In the genomic region with DNA sequence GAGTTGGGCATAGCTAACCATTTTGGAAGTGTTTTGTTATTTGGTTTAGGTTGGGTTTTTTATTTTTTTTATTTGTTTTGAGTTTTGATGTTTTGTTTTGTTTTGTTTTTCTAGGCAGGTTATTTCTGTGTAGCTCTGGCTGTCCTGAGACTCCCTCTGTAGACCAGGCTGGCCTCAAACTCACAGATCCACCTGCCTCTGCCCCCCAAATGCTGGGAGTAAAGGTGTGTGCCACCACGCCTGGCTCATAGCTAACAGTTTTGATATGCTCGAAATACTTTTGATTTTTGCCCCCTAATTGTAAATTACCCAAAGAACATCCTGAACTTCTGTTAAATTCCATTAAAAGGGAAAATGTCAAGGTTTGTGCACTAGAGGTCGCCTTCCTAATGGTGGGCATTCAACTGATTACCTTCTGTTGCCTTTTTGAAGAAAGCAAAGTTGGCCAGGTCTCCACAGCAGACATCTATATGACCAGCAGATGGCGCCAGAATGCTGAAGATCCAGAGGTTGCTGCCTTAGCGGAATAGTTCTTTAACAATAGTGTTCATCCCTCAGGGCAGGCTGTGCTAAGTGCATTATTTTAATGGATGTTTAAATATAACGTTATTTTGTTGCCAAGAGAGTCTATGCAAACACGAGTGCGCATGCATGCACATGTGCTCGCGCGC, we compare ENCODE assay signal across 8 mouse cellular contexts.
DNase-seq lines count a peak whose midpoint lies in the region; ATAC-seq and TF ChIP-seq lines count a peak whose summit lies in the region.

No protein-coding gene starts in this region.

- DNase-seq in B cell, adult 2 months, result peak; percentile 53 to 55
- peak; percentile 77 for DNase-seq in adrenal gland, postnatal 14 days
- peak; percentile 81 for DNase-seq in embryonic facial prominence, embryonic 10.5 days (ENCODE audit: low spot score)
- DNase-seq in heart, adult 2 months, result peak; percentile 47 to 50
- DNase-seq in kidney, adult 9 months, result peak; percentile 92
- peak; percentile 89 for DNase-seq in limb, embryonic 11.5 days (ENCODE audit: low spot score)
- peak; percentile 78 for DNase-seq in splenic B cell, adult 2 months (ENCODE audit: low read depth, low spot score)

- H3K27me3 ChIP-seq in embryonic facial prominence, embryonic 10.5 days (replicated peaks; ENCODE audit: low read depth, poor library complexity, severe bottlenecking), result no peaks in the 10 kb centered on the region
- no peaks in the 10 kb centered on the region for H3K27me3 ChIP-seq in heart, adult 2 months (ENCODE audit: control insufficient read depth, insufficient read depth, low read length)
- H3K27me3 ChIP-seq in limb, embryonic 11.5 days (ENCODE audit: control insufficient read depth, insufficient read depth, low read length), result no peaks in the 10 kb centered on the region
- H3K27me3 ChIP-seq in midbrain, embryonic 16.5 days (ENCODE audit: control insufficient read depth, insufficient read depth, low read depth, low read length), result no peaks in the 10 kb centered on the region
- H3K27me3 ChIP-seq in splenic B cell, adult 2 months (ENCODE audit: control insufficient read depth, insufficient read depth, low read length, poor library complexity, severe bottlenecking), result no peaks in the 10 kb centered on the region; the same call in 1 of the 2 replicates

- TF ChIP-seq EP300 in heart, adult 2 months (IDR thresholded peaks at IDR 0.05; ENCODE audit: insufficient read depth, low read depth, low read length), result 0 out of 2 replicates have a peak, but pooled peaks have one; percentile 44

- no peak overlapping the region for H3K4me2 ChIP-seq in limb, embryonic 11.5 days (ENCODE audit: low read depth, severe bottlenecking)
- H3K4me2 ChIP-seq in midbrain, embryonic 16.5 days (ENCODE audit: low read length), result no peak overlapping the region

- TF ChIP-seq POLR2A in heart, adult 2 months (IDR thresholded peaks at IDR 0.05; ENCODE audit: insufficient read depth, low read depth, low read length), result no peak

- no peaks in the 10 kb centered on the region for H3K79me2 ChIP-seq in heart, adult 2 months (replicated peaks; ENCODE audit: control insufficient read depth, insufficient read depth, low read length)

- peak; percentile 84 for TF ChIP-seq CTCF in heart, adult 2 months (IDR thresholded peaks at IDR 0.05)

- intact Hi-C loops in heart, adult 2 months (cut with DNase I), result loop anchor here (5.0 kb wide), 2 partner anchors 121 to 269 kb away; a partner anchor contains a TSS

- H3K27ac ChIP-seq in embryonic facial prominence, embryonic 10.5 days (replicated peaks), result no peak overlapping the region
- no peak overlapping the region for H3K27ac ChIP-seq in heart, adult 2 months
- H3K27ac ChIP-seq in limb, embryonic 11.5 days (replicated peaks; ENCODE audit: low read depth, low read length), result no peak overlapping the region
- no peak overlapping the region for H3K27ac ChIP-seq in midbrain, embryonic 16.5 days (ENCODE audit: low read length)

- WGBS in embryonic facial prominence, embryonic 10.5 days, result 41% methylated on average over 11 of the region's 11 CpGs
- WGBS in heart, adult 2 months, result 32% methylated on average over 11 of the region's 11 CpGs
- WGBS in limb, embryonic 11.5 days, result 40% methylated on average over 11 of the region's 11 CpGs
- 40% methylated on average over 11 of the region's 11 CpGs for WGBS in midbrain, embryonic 16.5 days

- H3K4me1 ChIP-seq in embryonic facial prominence, embryonic 10.5 days, result no peaks in the 10 kb centered on the region
- no peaks in the 10 kb centered on the region for H3K4me1 ChIP-seq in heart, adult 2 months (ENCODE audit: control insufficient read depth, insufficient read depth, low read length)
- no peaks in the 10 kb centered on the region for H3K4me1 ChIP-seq in limb, embryonic 11.5 days (ENCODE audit: control insufficient read depth, insufficient read depth, low read length)
- peaks cover 2% of the 10 kb centered on the region; the same call in 1 of the 2 replicates for H3K4me1 ChIP-seq in midbrain, embryonic 16.5 days (ENCODE audit: control insufficient read depth, insufficient read depth, low read length)

- H3K9me3 ChIP-seq in embryonic facial prominence, embryonic 10.5 days, result no peaks in the 10 kb centered on the region
- no peaks in the 10 kb centered on the region for H3K9me3 ChIP-seq in limb, embryonic 11.5 days (ENCODE audit: control insufficient read depth, low read length)
- no peaks in the 10 kb centered on the region for H3K9me3 ChIP-seq in midbrain, embryonic 16.5 days (replicated peaks; ENCODE audit: control insufficient read depth, low read length, poor library complexity, severe bottlenecking)

- no peak overlapping the region for H3K4me3 ChIP-seq in embryonic facial prominence, embryonic 10.5 days
- H3K4me3 ChIP-seq in heart, adult 2 months, result no peak overlapping the region
- no peak overlapping the region for H3K4me3 ChIP-seq in limb, embryonic 11.5 days (ENCODE audit: low read depth, low read length)
- no peak overlapping the region for H3K4me3 ChIP-seq in midbrain, embryonic 16.5 days (ENCODE audit: low read depth, low read length)

- H3K9ac ChIP-seq in heart, adult 2 months (ENCODE audit: low read depth, low read length), result no peak overlapping the region
- no peak overlapping the region for H3K9ac ChIP-seq in limb, embryonic 11.5 days (ENCODE audit: low read length)
- no peak overlapping the region for H3K9ac ChIP-seq in midbrain, embryonic 16.5 days (ENCODE audit: low read depth, low read length)

- peak; percentile 68; the same call in 1 of the 2 replicates for ATAC-seq in limb, embryonic 11.5 days (ENCODE audit: insufficient number of reproducible peaks, low FRiP score, low TSS enrichment, low read depth)
- ATAC-seq in midbrain, embryonic 16.5 days, result peak; percentile 97

- no peaks in the 10 kb centered on the region for H3K36me3 ChIP-seq in embryonic facial prominence, embryonic 10.5 days (replicated peaks)
- H3K36me3 ChIP-seq in heart, adult 2 months (ENCODE audit: control insufficient read depth, insufficient read depth, low read length), result no peaks in the 10 kb centered on the region
- no peaks in the 10 kb centered on the region for H3K36me3 ChIP-seq in limb, embryonic 11.5 days (ENCODE audit: control insufficient read depth, insufficient read depth, low read length)
- H3K36me3 ChIP-seq in midbrain, embryonic 16.5 days (ENCODE audit: control insufficient read depth, insufficient read depth, low read length), result no peaks in the 10 kb centered on the region
- H3K36me3 ChIP-seq in splenic B cell, adult 2 months (ENCODE audit: control insufficient read depth, insufficient read depth, low read length, poor library complexity, severe bottlenecking), result no peaks in the 10 kb centered on the region
